Mouse (Mus musculus): ENCODE measurements around the gene Nrip3.

Nrip3 gene

GRCm38 (mm10) chr7:109767575-109768350, 14.1 kb downstream of the Nrip3 start:
- no peak for DNase-seq

GRCm38 (mm10) chr7:109764009-109764408, 17.8 kb downstream of the Nrip3 start:
- no peak for DNase-seq

DNA sequence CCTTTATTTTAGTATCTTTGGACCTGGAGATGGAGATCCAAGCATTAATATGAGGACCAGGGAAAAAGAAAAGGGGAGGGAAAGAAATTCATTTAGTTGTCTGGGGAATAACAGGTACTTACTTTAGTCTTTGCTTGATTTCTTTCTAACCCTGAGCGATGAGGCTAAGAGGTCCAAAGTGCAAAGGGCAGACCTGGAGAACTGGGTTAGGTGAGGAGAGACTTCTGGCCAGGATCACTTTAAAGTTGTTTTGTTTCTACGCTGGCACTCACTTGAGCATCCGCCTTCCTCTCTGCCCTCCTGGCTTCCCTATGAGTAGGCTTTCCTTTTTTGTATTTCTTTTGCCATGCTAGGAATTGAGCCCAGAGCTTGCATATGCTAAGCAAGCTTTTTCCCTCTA, 25.5 kb downstream of the Nrip3 start:
- no peak for DNase-seq

DNA sequence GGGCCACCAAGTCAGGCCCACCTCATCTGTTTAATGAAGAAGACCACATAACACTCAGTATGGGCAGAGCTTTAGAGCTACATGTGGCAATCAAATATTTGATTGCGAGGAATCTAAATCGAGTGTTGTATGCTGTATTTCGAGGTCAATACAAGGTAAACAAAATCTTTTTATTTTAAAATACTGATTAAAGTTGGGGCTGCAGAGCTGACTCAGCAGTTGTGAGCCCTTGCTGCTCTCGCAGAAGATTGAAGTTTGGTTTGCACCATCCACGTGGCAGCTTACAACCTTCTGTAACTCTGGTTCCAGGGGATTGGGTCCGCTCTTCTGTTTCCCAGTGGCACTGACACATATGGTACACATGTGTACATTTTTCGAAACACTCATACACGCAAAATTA, 27.8 kb downstream of the Nrip3 start:
- no peak for DNase-seq

DNA sequence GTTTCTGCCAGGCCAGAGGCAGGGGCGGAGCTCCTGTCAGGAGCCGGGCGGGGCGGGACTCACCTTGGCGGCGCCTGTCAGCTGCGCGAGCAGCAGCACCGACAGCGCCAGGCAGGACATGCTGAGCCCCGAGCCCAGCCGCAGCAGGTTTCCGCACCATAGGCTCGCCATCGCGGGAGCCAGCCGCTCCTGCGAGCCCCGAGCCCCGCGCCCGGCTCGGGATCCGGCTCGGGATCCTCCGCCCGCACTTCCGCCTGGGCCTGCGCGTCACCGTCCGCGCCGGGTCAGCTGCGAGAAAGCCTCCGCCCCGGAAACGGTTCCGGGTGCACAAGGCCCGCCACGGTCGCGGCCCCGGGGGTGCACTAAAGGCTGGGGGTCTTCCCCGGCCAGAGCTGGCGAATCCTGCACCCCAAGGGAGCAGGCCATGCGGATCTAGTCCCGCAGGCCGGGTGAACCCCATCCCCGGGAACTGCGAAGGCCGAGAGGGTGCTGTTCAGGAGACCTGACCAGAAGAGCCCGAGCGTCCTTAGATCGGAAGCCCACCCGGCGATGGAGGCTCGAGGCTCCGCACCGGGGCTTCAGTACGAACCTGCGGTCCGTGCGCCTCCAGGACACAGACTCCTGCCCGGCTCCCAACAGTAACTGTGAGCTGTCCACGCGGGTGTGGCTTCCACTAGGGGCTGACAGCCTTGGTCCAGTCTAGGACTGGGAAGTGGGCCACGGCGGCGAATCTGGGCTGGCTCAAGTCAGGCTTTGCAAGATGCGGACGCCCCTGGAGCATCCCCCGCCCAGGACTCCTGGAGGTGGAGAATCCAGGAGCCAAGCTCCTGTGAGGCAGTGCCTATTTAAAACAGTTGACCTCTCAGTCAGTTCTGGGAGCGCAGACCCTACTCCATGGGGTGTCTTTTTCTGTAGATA, 29.6 kb downstream of the Nrip3 start, which contains the start of gene Tmem9b:
Tmem9b (minus strand) TSS at position 868 of the 918 bp plus-strand sequence.
- DNase-seq, result peak; percentile 77

GRCm38 (mm10) chr7:109751427-109752007, 30.3 kb downstream of the Nrip3 start:
- DNase-seq, result no peak

- no peak for DNase-seq
These were observed 34.1 kb downstream of the Nrip3 start for GRCm38 (mm10) chr7:109747747-109748146.

DNA sequence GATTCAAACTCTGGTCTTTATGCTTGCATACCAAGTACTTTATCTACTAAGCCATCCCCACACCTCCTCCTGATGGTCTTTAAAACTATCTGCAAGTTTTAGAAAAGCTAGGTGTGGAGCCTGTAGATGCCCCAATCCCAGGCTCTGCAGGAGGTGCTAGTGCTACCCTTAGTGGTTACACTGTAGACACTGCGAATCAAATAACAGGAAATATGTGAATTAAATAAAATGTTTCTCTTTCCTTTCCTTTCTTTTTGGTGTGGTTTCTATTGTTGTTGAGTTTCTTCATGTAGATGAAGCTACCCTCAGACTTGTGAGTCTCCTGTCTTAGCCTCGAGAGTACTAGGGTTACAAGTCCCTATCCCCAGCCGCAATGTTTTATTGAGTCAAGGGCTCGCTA, 40.1 kb downstream of the Nrip3 start:
- no peak for DNase-seq

DNA sequence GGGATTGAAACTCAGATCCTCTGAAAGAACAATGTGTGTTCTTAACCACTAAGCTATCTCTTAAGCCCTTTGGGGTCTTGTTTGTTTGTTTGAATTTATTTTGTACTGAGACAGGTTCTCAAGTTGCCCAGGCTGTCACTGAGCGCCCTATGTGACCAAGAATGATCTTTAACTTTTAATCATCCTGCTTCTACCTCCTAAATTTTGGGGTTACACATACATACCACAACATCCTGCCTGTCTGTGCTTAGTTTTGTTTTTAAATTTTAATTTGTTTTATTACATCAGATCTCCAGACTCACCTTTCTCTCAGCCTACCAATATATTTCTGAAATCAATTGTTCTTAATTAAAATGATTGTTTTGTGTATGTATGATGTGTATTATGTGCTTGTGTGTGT, 40.8 kb downstream of the Nrip3 start:
- no peak for DNase-seq

GRCm38 (mm10) chr7:109739822-109740370, 41.9 kb downstream of the Nrip3 start:
- DNase-seq, result no peak

DNA sequence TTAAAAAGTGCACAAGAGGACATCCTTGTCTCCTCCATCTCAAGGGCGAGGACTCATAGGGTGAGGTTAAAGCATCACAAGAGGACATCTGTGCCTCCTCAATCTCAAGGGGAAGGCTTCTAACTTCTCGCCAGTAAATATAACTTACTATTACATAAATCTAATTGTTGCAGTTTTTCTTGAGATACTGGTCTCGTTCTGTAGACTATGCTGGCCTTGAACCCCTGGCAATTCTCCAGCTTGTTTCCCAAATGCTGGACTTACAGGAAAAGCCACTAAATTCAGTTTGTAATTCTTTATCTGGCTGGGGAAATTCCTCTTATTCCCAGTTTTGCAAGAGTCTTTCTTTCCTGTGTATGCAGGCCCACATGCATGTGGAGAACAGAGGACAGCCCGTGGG, 47.0 kb downstream of the Nrip3 start:
- no peak for DNase-seq

- no peak for DNase-seq
These were observed 50.2 kb downstream of the Nrip3 start, which contains the start of gene Ascl3 for GRCm38 (mm10) chr7:109731626-109732025. Gene Ascl3, minus strand, starts transcription at chr7:109731726.

DNA sequence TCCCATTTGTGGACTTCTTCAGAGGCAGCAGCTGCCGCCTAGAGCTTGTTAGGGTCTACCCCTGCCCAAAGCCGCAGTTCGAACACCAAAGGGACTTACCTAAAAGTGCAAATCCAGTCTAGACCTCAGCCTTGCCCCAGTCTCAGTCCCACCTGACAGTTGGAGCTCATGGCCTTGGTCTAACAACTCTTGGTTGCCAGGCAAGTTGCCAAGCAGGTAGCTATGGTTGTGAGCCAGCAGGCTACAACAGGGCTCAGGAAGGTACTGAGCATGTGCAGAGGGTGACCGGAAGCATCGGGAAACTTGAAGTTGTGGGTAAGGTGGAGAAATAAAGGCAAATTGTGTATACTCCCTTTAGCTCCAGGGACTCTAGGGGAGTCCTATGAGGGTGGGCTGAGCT, 58.1 kb downstream of the Nrip3 start, which contains the start of gene BC051019:
BC051019 (minus strand) TSS at position 154 of the 400 bp plus-strand sequence.
- DNase-seq, result no peak

GRCm38 (mm10) chr7:109723114-109723513, 58.7 kb downstream of the Nrip3 start:
- no peak for DNase-seq

- no peak for DNase-seq
These were observed 59.2 kb downstream of the Nrip3 start for GRCm38 (mm10) chr7:109722618-109723017.

DNA sequence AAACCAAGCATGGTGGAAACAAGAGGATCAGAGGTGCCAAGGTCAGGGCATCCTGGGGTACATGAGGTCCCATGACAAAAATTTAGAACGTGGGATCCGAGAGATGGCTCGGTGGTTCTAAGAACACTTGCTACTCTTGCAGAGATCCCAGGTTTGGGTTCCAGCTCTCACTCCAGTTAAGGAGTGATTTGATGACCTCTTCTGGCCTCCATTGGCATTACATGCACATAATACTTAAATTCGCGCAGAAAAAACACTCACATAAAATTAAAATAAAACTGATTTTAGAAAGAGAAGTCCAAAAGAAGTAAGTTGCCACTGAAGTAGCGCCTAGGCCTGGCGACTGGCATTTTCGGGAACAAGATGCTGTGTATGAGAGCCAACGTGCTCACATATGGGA, 62.5 kb downstream of the Nrip3 start:
- DNase-seq, result no peak

GRCm38 (mm10) chr7:109713434-109713982, 68.3 kb downstream of the Nrip3 start:
- DNase-seq, result no peak

- DNase-seq, result no peak
These were observed 69.6 kb downstream of the Nrip3 start for GRCm38 (mm10) chr7:109712198-109712597.

DNA sequence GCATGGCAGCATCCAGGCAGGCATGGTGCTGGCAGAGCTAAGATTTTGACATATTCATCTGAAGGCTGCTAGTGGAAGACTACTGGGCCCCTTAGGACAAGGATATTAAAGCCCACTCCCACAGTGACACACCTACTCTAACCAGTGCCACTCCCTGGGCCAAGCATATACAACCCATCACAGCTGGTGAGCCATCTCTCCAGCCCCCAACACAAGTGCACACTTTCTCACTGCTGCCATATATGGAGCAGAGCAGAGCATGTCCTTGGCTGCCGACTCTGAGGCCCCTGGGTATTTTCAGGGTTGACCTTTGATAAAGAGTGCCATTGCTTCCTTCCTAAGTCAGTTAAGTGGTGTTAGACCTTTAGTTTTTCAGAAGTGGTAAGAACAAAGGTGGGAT, 71.8 kb downstream of the Nrip3 start:
- DNase-seq, result no peak

DNA sequence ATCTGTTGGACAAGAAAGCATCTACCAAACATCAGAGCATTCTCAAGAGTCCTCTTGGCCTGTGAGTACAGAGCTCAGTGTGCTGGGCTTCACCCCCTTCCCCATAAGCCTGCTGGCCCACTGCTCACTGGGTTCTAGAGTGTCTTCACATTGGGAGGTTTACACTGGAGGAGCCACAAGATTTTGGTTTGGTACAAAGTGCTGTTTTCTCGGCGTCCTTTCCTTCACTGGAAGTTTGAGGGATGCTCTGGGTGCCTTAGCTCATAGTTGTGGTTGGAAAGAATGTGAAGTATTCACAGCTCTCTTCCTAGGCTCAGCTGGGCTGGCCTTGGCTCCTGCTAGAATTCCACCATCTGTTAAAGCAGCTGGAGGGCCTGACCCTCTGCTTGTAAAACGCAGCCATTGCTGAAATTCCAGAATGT, 72.9 kb downstream of the Nrip3 start:
- no peak for DNase-seq
